Mouse (Mus musculus) heart, embryonic 11.5 days (tissue): ENCODE results near the gene Prkce. TPM values are rescaled to one million over a fixed set of nuclear protein-coding genes. Genes with fewer than 3 reads are reported as not detected.
A peak's percentile ranks its signal among the peaks of the same experiment; 100 is the strongest.

Experiments
- ATAC-seq: fragments of 200-750 bp; cut with Nextera tagmentation; replicated peaks from 2 replicates; pipeline ENCODE4 v1.8.0; 2017; ENCODE audit warnings: moderate library complexity; ENCODE audit not compliant: insufficient number of reproducible peaks, low FRiP score, low TSS enrichment
- H3K27ac ChIP-seq: fragments of 300-500 bp; sonication (generic); 2 replicates; pipeline ENCODE4 v1.5.1; 2014; ENCODE audit warnings: mild to moderate bottlenecking, low read depth, low read length
- H3K27me3 ChIP-seq: fragments of 300-500 bp; sonication (generic); 2 replicates; pipeline ENCODE4 v1.6.1; 2014; ENCODE audit warnings: mild to moderate bottlenecking, low read length, mixed read lengths; ENCODE audit not compliant: control insufficient read depth, insufficient read depth
- H3K36me3 ChIP-seq: fragments of 300-500 bp; sonication (generic); 2 replicates; pipeline ENCODE4 v1.6.1; 2014; ENCODE audit warnings: mild to moderate bottlenecking, low read length, moderate library complexity, mixed read lengths; ENCODE audit not compliant: control insufficient read depth, insufficient read depth
- H3K4me1 ChIP-seq: fragments of 300-500 bp; sonication (generic); 2 replicates; pipeline ENCODE4 v1.6.1; 2014; ENCODE audit warnings: low read length; ENCODE audit not compliant: control insufficient read depth, insufficient read depth
- H3K4me2 ChIP-seq: fragments of 300-500 bp; sonication (generic); 2 replicates; pipeline ENCODE4 v1.6.1; 2014; ENCODE audit warnings: mild to moderate bottlenecking, moderate library complexity
- H3K4me3 ChIP-seq: fragments of 300-500 bp; sonication (generic); 2 replicates; pipeline ENCODE4 v1.5.1; 2014; ENCODE audit warnings: low read depth, low read length
- H3K9ac ChIP-seq: fragments of 300-500 bp; sonication (generic); 2 replicates; pipeline ENCODE4 v1.6.1; 2014; ENCODE audit warnings: mild to moderate bottlenecking, low read depth, low read length, moderate library complexity
- H3K9me3 ChIP-seq: fragments of 300-500 bp; sonication (generic); replicated peaks from 2 replicates; pipeline ENCODE4 v1.6.1; 2016; ENCODE audit warnings: low read length; ENCODE audit not compliant: control insufficient read depth
- WGBS: fragments of 180-500 bp; shearing (Covaris S2); extraction: QIAGEN DNeasy Blood & Tissue Kit; methylation state at CpG from one replicate; pipeline ENCODE4 v1.1.7; 2014; ENCODE audit not compliant: insufficient replicate concordance; 5-methylcytosine and 5-hydroxymethylcytosine counted together
- polyA plus RNA-seq: library from polyadenylated mRNA; unstranded; fragments of >200 nt; fragmentation: Nextera tagmentation; extraction: Ambion mirVana; gene quantifications from 2 replicates; pipeline ENCODE4 v1.2.1, GENCODE M21; 2014

The Prkce gene
- polyA plus RNA-seq, 1 experiment from 2014 or later: 12.8 TPM

GRCm38 (mm10) chr17:86250406-86250905 is 82.9 kb downstream of the Prkce start:
- peaks cover 12% of the 10 kb centered on the region for H3K4me1 ChIP-seq
- H3K4me2 ChIP-seq: no peak overlapping the region
- no peak overlapping the region for H3K9ac ChIP-seq
- H3K27ac ChIP-seq: no peak overlapping the region
- H3K4me3 ChIP-seq: no peak overlapping the region
- no peaks in the 10 kb centered on the region for H3K27me3 ChIP-seq
- ATAC-seq: no peak
- no peaks in the 10 kb centered on the region; the same call in 1 of the 2 replicates for H3K36me3 ChIP-seq
- no peaks in the 10 kb centered on the region; the same call in 1 of the 2 replicates for H3K9me3 ChIP-seq
- 73% methylated on average over 7 of the region's 7 CpGs for WGBS

GRCm38 (mm10) chr17:86253884-86254283 is 86.3 kb downstream of the Prkce start:
- WGBS: 80% methylated on average over 9 of the region's 9 CpGs
- Histone ChIP-seq H3K9me3 (no peaks in the 10 kb centered on the region; the same call in 1 of the 2 replicates), H3K27me3 (no peaks in the 10 kb centered on the region), H3K9ac (no peak overlapping the region), H3K4me2 (no peak overlapping the region), H3K36me3 (no peaks in the 10 kb centered on the region; the same call in 1 of the 2 replicates), H3K4me1 (peaks cover 17% of the 10 kb centered on the region), H3K27ac (no peak overlapping the region), H3K4me3 (no peak overlapping the region)
- ATAC-seq: no peak

- Histone ChIP-seq H3K27me3 (no peaks in the 10 kb centered on the region), H3K4me2 (no peak overlapping the region), H3K4me3 (no peak overlapping the region), H3K27ac (no peak overlapping the region), H3K9ac (no peak overlapping the region), H3K4me1 (peaks cover 19% of the 10 kb centered on the region), H3K9me3 (no peaks in the 10 kb centered on the region; the same call in 1 of the 2 replicates), H3K36me3 (no peaks in the 10 kb centered on the region; the same call in 1 of the 2 replicates)
- 87% methylated on average over 8 of the region's 8 CpGs for WGBS
- no peak for ATAC-seq
These were observed 86.7 kb downstream of the Prkce start for GRCm38 (mm10) chr17:86254285-86254684.

- no peak overlapping the region for H3K9ac ChIP-seq
- H3K36me3 ChIP-seq: no peaks in the 10 kb centered on the region; the same call in 1 of the 2 replicates
- H3K27ac ChIP-seq: no peak overlapping the region
- no peaks in the 10 kb centered on the region; the same call in 1 of the 2 replicates for H3K9me3 ChIP-seq
- H3K4me2 ChIP-seq: no peak overlapping the region
- H3K27me3 ChIP-seq: no peaks in the 10 kb centered on the region
- H3K4me3 ChIP-seq: no peak overlapping the region
- H3K4me1 ChIP-seq: peaks cover 19% of the 10 kb centered on the region
- ATAC-seq: no peak
- 90% methylated on average over 6 of the region's 6 CpGs for WGBS
These were observed 87.4 kb downstream of the Prkce start for GRCm38 (mm10) chr17:86254978-86255377.

GRCm38 (mm10) chr17:86256730-86257131 is 89.1 kb downstream of the Prkce start:
- Histone ChIP-seq H3K27ac (no peak overlapping the region), H3K27me3 (no peaks in the 10 kb centered on the region), H3K4me2 (no peak overlapping the region), H3K4me3 (no peak overlapping the region), H3K9me3 (no peaks in the 10 kb centered on the region; the same call in 1 of the 2 replicates), H3K9ac (no peak overlapping the region; the same call in 1 of the 2 replicates), H3K4me1 (peaks cover 24% of the 10 kb centered on the region), H3K36me3 (no peaks in the 10 kb centered on the region; the same call in 1 of the 2 replicates)
- no peak for ATAC-seq
- WGBS: 55% methylated on average over 10 of the region's 10 CpGs

- peaks cover 12% of the 10 kb centered on the region; the same call in 1 of the 2 replicates for H3K4me1 ChIP-seq
- no peaks in the 10 kb centered on the region for H3K9me3 ChIP-seq
- H3K4me3 ChIP-seq: no peak overlapping the region
- 0 out of 2 replicates have a peak overlapping the region, but pooled peaks have one; percentile 29 for H3K27ac ChIP-seq
- 67% methylated on average over 8 of the region's 8 CpGs for WGBS
- H3K4me2 ChIP-seq: no peak overlapping the region
- H3K36me3 ChIP-seq: no peaks in the 10 kb centered on the region
- no peak overlapping the region for H3K9ac ChIP-seq
- ATAC-seq: no peak
- H3K27me3 ChIP-seq: no peaks in the 10 kb centered on the region
These were observed 93.5 kb downstream of the Prkce start for GRCm38 (mm10) chr17:86261067-86261466.

GRCm38 (mm10) chr17:86263985-86264649 is 96.5 kb downstream of the Prkce start:
- Histone ChIP-seq H3K9me3 (no peaks in the 10 kb centered on the region), H3K9ac (no peak overlapping the region), H3K4me3 (no peak overlapping the region), H3K4me2 (no peak overlapping the region), H3K4me1 (peaks cover 11% of the 10 kb centered on the region; the same call in 1 of the 2 replicates), H3K27me3 (no peaks in the 10 kb centered on the region), H3K36me3 (no peaks in the 10 kb centered on the region), H3K27ac (no peak overlapping the region)
- 88% methylated on average over 11 of the region's 11 CpGs for WGBS
- ATAC-seq: no peak

GRCm38 (mm10) chr17:86266051-86266450 is 98.5 kb downstream of the Prkce start:
- H3K4me1 ChIP-seq: peaks cover 15% of the 10 kb centered on the region

More at GRCm38 (mm10) chr17:86266051-86266450, 98.5 kb downstream of the Prkce start:
- no peak overlapping the region for H3K9ac ChIP-seq
- no peaks in the 10 kb centered on the region for H3K27me3 ChIP-seq
- H3K4me2 ChIP-seq: no peak overlapping the region
- no peak overlapping the region for H3K27ac ChIP-seq
- H3K4me3 ChIP-seq: no peak overlapping the region
- WGBS: 70% methylated on average over 6 of the region's 6 CpGs
- ATAC-seq: no peak; the same call in 1 of the 2 replicates
- H3K36me3 ChIP-seq: no peaks in the 10 kb centered on the region
- H3K9me3 ChIP-seq: no peaks in the 10 kb centered on the region
